Mouse (Mus musculus) liver, adult 2 months (tissue): ENCODE data around the gene Gpc6. TPM values are rescaled to one million over a fixed set of nuclear protein-coding genes. Genes with fewer than 3 reads are reported as not detected.

ENCODE experiments used
- DNase-seq: peaks from one replicate; pipeline ENCODE4 v3.0.0-alpha.2; 2011; ENCODE audit warnings: low read depth, low spot score; ENCODE audit errors: extremely low read depth
- H3K27ac ChIP-seq: fragments of 200-500 bp; replicated peaks from 2 replicates; pipeline ENCODE4 v1.5.1; 2012; ENCODE audit warnings: low read depth, mild to moderate bottlenecking, control low read depth, inconsistent platforms, low read length; ENCODE audit not compliant: insufficient read depth
- H3K27me3 ChIP-seq: fragments of 200-500 bp; 2 replicates; pipeline ENCODE4 v1.6.1; 2012; ENCODE audit warnings: mild to moderate bottlenecking, moderate library complexity, low read length, inconsistent platforms; ENCODE audit not compliant: control insufficient read depth, insufficient read depth
- H3K36me3 ChIP-seq: fragments of 200-500 bp; 2 replicates; pipeline ENCODE4 v1.6.1; 2012; ENCODE audit warnings: low read length, inconsistent platforms; ENCODE audit not compliant: control insufficient read depth, insufficient read depth
- H3K4me1 ChIP-seq: fragments of 200-500 bp; 2 replicates; pipeline ENCODE4 v1.6.1; 2011; ENCODE audit warnings: low read length; ENCODE audit not compliant: control insufficient read depth, insufficient read depth
- H3K4me3 ChIP-seq: fragments of 200-500 bp; 2 replicates; pipeline ENCODE4 v1.5.1; 2011; ENCODE audit warnings: low read depth, mild to moderate bottlenecking, control low read depth, low read length, moderate library complexity; ENCODE audit not compliant: insufficient read depth
- H3K79me2 ChIP-seq: fragments of 200-500 bp; 2 replicates; pipeline ENCODE4 v1.6.1; 2012; ENCODE audit warnings: inconsistent platforms, mild to moderate bottlenecking, low read length, moderate library complexity; ENCODE audit not compliant: control insufficient read depth, insufficient read depth
- H3K9ac ChIP-seq: fragments of 200-500 bp; 2 replicates; pipeline ENCODE4 v1.6.1; 2012; ENCODE audit warnings: low read depth, mild to moderate bottlenecking, control low read depth, inconsistent platforms, low read length
- CTCF ChIP-seq: fragments of 200-500 bp; IDR thresholded peaks from 2 replicates; pipeline ENCODE4 v1.5.1; 2011; ENCODE audit warnings: low read depth, low read length, control low read depth
- POLR2A ChIP-seq: fragments of 200-500 bp; IDR thresholded peaks from 2 replicates; pipeline ENCODE4 v1.6.1; 2011; ENCODE audit warnings: low read length, control low read depth; ENCODE audit not compliant: insufficient read depth; ENCODE audit errors: extremely low read depth
- WGBS: fragments of 180-500 bp; shearing (Covaris S2); methylation state at CpG from one replicate; pipeline ENCODE4 v1.1.7; 2018; 5-methylcytosine and 5-hydroxymethylcytosine counted together
- polyA plus RNA-seq: library from polyadenylated mRNA; depleted of rRNA; stranded (reverse); fragments of >200 nt; gene quantifications from 2 replicates; pipeline ENCODE4 v1.2.3, GENCODE M21; 2012; rRNA removed
- total RNA-seq: library from RNA; depleted of rRNA; stranded (reverse); fragments of >200 nt; gene quantifications from 2 replicates; pipeline ENCODE4 v1.2.3, GENCODE M21; 2014; rRNA removed

Gene Gpc6
- total RNA-seq (2.6 and 4.0 TPM in 2 replicates), polyA plus RNA-seq (0.41 and 0.88 TPM in 2 replicates)

- Histone ChIP-seq H3K79me2 (no peaks in the 10 kb centered on the region), H3K9ac (peak within 1 kb of the TSS; percentile 57), H3K27me3 (0 out of 2 replicates have a peak, but pooled peaks cover 3% of the 10 kb centered on the region), H3K27ac (no peak within 1 kb of the TSS), H3K4me3 (peak within 1 kb of the TSS; percentile 65), H3K36me3 (no peaks in the 10 kb centered on the region), H3K4me1 (peaks cover 1% of the 10 kb centered on the region; the same call in 1 of the 2 replicates)
- TF ChIP-seq POLR2A: no peak
- no peak for TF ChIP-seq CTCF
- peak; percentile 19 for DNase-seq
- WGBS: 3% methylated on average over 38 of the region's 38 CpGs
Observed at GRCm38 (mm10) chr14:116924876-116925601, at the start of gene Gpc6. Gene Gpc6, plus strand, starts transcription at chr14:116925315.

- H3K27ac ChIP-seq: no peak overlapping the region
- no peaks in the 10 kb centered on the region for H3K79me2 ChIP-seq
- TF ChIP-seq CTCF (no peak), POLR2A (no peak)
- no peak for DNase-seq
- 79% methylated on average over 7 of the region's 7 CpGs for WGBS
- H3K27me3 ChIP-seq: no peaks in the 10 kb centered on the region
- H3K36me3 ChIP-seq: no peaks in the 10 kb centered on the region
- H3K4me3 ChIP-seq: no peak overlapping the region
- no peak overlapping the region for H3K9ac ChIP-seq
- no peaks in the 10 kb centered on the region for H3K4me1 ChIP-seq
Observed at GRCm38 (mm10) chr14:116882480-116883044, 42.6 kb upstream of the Gpc6 start.

- H3K4me3 ChIP-seq: no peak overlapping the region
- H3K27ac ChIP-seq: no peak overlapping the region
- no peaks in the 10 kb centered on the region for H3K36me3 ChIP-seq
- DNase-seq: no peak
- TF ChIP-seq CTCF: no peak
- no peak for TF ChIP-seq POLR2A
- H3K27me3 ChIP-seq: no peaks in the 10 kb centered on the region
- WGBS: 67% methylated on average over 3 of the region's 3 CpGs
- no peaks in the 10 kb centered on the region for H3K79me2 ChIP-seq
- H3K9ac ChIP-seq: no peak overlapping the region
- H3K4me1 ChIP-seq: no peaks in the 10 kb centered on the region
Observed at GRCm38 (mm10) chr14:116894316-116894715, 30.8 kb upstream of the Gpc6 start.

- no peak for DNase-seq
- Histone ChIP-seq H3K79me2 (no peaks in the 10 kb centered on the region), H3K36me3 (no peaks in the 10 kb centered on the region), H3K27me3 (no peaks in the 10 kb centered on the region), H3K4me3 (no peak overlapping the region), H3K9ac (no peak overlapping the region), H3K27ac (no peak overlapping the region), H3K4me1 (no peaks in the 10 kb centered on the region)
- TF ChIP-seq POLR2A (no peak), CTCF (no peak)
- 53% methylated on average over 1 of the region's 1 CpGs for WGBS
Observed at GRCm38 (mm10) chr14:116897971-116898370, 27.1 kb upstream of the Gpc6 start.

- DNase-seq: no peak
- Histone ChIP-seq H3K27me3 (no peaks in the 10 kb centered on the region), H3K4me1 (no peaks in the 10 kb centered on the region), H3K9ac (no peak overlapping the region), H3K36me3 (no peaks in the 10 kb centered on the region), H3K79me2 (no peaks in the 10 kb centered on the region), H3K27ac (no peak overlapping the region), H3K4me3 (no peak overlapping the region)
- WGBS: 66% methylated on average over 1 of the region's 1 CpGs
- TF ChIP-seq POLR2A (no peak), CTCF (no peak)
Observed at GRCm38 (mm10) chr14:116911768-116912167, 13.3 kb upstream of the Gpc6 start.

GRCm38 (mm10) chr14:116916874-116917273 lies 8.2 kb upstream of the Gpc6 start:
- H3K4me1 ChIP-seq: no peaks in the 10 kb centered on the region
- WGBS: 87% methylated on average over 6 of the region's 6 CpGs
- no peaks in the 10 kb centered on the region for H3K36me3 ChIP-seq
- H3K9ac ChIP-seq: no peak overlapping the region
- H3K79me2 ChIP-seq: no peaks in the 10 kb centered on the region
- no peak overlapping the region for H3K27ac ChIP-seq
- H3K4me3 ChIP-seq: no peak overlapping the region
- TF ChIP-seq POLR2A (no peak), CTCF (no peak)
- H3K27me3 ChIP-seq: no peaks in the 10 kb centered on the region
- DNase-seq: no peak
